Mouse (Mus musculus) midbrain, embryonic 15.5 days (tissue): Measurements from ENCODE around the gene Col16a1. TPM values are rescaled to one million over a fixed set of nuclear protein-coding genes. Genes with fewer than 3 reads are reported as not detected.

Experiments
- ATAC-seq: fragments of 200-750 bp; cut with Nextera tagmentation; replicated peaks from 2 replicates; pipeline ENCODE4 v1.8.0; 2017; ENCODE audit warnings: moderate TSS enrichment
- H3K27ac ChIP-seq: fragments of 300-500 bp; sonication (generic); 2 replicates; pipeline ENCODE4 v1.5.1; 2015; ENCODE audit warnings: mild to moderate bottlenecking, inconsistent platforms
- H3K27me3 ChIP-seq: fragments of 300-500 bp; sonication (generic); replicated peaks from 2 replicates; pipeline ENCODE4 v1.6.1; 2015; ENCODE audit warnings: inconsistent platforms
- H3K36me3 ChIP-seq: fragments of 300-500 bp; sonication (generic); replicated peaks from 2 replicates; pipeline ENCODE4 v1.6.1; 2015; ENCODE audit warnings: inconsistent platforms
- H3K4me1 ChIP-seq: fragments of 300-500 bp; sonication (generic); 2 replicates; pipeline ENCODE4 v1.6.1; 2015; ENCODE audit warnings: inconsistent platforms
- H3K4me2 ChIP-seq: fragments of 300-500 bp; sonication (generic); 2 replicates; pipeline ENCODE4 v1.6.1; 2015; ENCODE audit warnings: inconsistent platforms, mild to moderate bottlenecking, moderate library complexity
- H3K4me3 ChIP-seq: fragments of 300-500 bp; sonication (generic); 2 replicates; pipeline ENCODE4 v1.5.1; 2015; ENCODE audit warnings: mild to moderate bottlenecking, inconsistent platforms
- H3K9ac ChIP-seq: fragments of 300-500 bp; sonication (generic); 2 replicates; pipeline ENCODE4 v1.6.1; 2015; ENCODE audit warnings: mild to moderate bottlenecking, inconsistent platforms
- H3K9me3 ChIP-seq: fragments of 300-500 bp; sonication (generic); 2 replicates; pipeline ENCODE4 v1.6.1; 2016; ENCODE audit warnings: inconsistent platforms
- WGBS: fragments of 180-500 bp; shearing (Covaris S2); methylation state at CpG from one replicate; pipeline ENCODE4 v1.1.7; 2015; ENCODE audit warnings: mixed read lengths; 5-methylcytosine and 5-hydroxymethylcytosine counted together
- polyA plus RNA-seq: library from polyadenylated mRNA; unstranded; fragments of >200 nt; fragmentation: Nextera tagmentation; extraction: Ambion mirVana; gene quantifications from 2 replicates; pipeline ENCODE4 v1.2.1, GENCODE M21; 2015

The Col16a1 gene
- polyA plus RNA-seq, 1 experiment from 2014 or later = 7.8 TPM

- Histone ChIP-seq H3K4me1 (peaks cover 20% of the 10 kb centered on the region), H3K9me3 (no peaks in the 10 kb centered on the region), H3K4me3 (no peak overlapping the region), H3K27ac (no peak overlapping the region), H3K36me3 (no peaks in the 10 kb centered on the region), H3K27me3 (no peaks in the 10 kb centered on the region; the same call in none of the 2 replicates), H3K9ac (no peak overlapping the region), H3K4me2 (no peak overlapping the region)
- 80% methylated on average over 4 of the region's 4 CpGs for WGBS
- no peak for ATAC-seq
These were observed 25.7 kb downstream of the Col16a1 start for GRCm38 (mm10) chr4:130073367-130073766.

DNA sequence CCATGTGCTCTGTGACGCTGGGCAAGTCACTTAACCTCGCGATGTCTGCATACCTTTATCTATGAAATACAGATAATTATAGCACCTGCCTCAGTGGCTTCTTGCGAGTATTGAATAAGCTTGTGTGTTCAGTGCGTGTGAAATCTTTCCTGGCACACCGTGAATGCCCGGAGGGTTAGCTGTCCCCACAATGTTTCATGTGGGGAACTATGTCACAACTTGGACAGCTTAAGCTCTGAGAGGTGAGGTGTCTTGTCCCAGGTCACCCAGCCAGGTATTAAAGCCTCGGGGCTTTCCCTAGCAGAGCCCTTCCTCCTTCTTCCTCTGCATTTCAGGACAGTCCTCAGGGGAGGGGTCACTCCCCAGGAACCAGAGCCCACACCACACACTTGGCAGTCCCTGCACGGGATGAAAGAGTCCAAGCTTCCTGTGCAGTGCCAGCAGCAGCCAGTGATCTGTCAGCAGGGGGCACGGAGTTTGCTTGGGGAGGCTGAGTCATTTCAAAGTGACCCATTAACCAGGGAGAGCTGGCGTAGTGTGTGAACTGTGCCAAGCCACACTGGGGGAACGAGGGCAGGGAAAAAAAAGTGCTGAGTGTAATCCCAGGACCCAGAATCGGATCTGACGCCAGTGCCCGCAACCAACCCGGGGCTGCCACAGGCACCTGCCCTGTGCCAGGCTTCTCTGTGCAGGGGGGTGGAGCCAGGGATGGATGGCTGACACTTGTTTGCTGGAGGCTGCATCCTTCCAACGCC is 27.3 kb downstream of the Col16a1 start:
- no peak overlapping the region for H3K4me3 ChIP-seq
- peaks cover 20% of the 10 kb centered on the region for H3K4me1 ChIP-seq
- peak; percentile 54; the same call in 1 of the 2 replicates for ATAC-seq
- H3K27me3 ChIP-seq = no peaks in the 10 kb centered on the region; the same call in none of the 2 replicates
- WGBS = 64% methylated on average over 17 of the region's 17 CpGs
- no peak overlapping the region for H3K9ac ChIP-seq
- no peak overlapping the region for H3K27ac ChIP-seq
- no peaks in the 10 kb centered on the region for H3K36me3 ChIP-seq
- no peak overlapping the region for H3K4me2 ChIP-seq
- no peaks in the 10 kb centered on the region for H3K9me3 ChIP-seq

GRCm38 (mm10) chr4:130076856-130077255 is 29.2 kb downstream of the Col16a1 start:
- no peak for ATAC-seq
- no peak overlapping the region for H3K27ac ChIP-seq
- no peak overlapping the region for H3K4me3 ChIP-seq
- no peaks in the 10 kb centered on the region for H3K36me3 ChIP-seq
- H3K9me3 ChIP-seq = no peaks in the 10 kb centered on the region
- H3K4me1 ChIP-seq = peaks cover 28% of the 10 kb centered on the region
- no peaks in the 10 kb centered on the region; the same call in none of the 2 replicates for H3K27me3 ChIP-seq
- no peak overlapping the region for H3K9ac ChIP-seq
- no peak overlapping the region for H3K4me2 ChIP-seq
- WGBS = 41% methylated on average over 8 of the region's 8 CpGs

DNA sequence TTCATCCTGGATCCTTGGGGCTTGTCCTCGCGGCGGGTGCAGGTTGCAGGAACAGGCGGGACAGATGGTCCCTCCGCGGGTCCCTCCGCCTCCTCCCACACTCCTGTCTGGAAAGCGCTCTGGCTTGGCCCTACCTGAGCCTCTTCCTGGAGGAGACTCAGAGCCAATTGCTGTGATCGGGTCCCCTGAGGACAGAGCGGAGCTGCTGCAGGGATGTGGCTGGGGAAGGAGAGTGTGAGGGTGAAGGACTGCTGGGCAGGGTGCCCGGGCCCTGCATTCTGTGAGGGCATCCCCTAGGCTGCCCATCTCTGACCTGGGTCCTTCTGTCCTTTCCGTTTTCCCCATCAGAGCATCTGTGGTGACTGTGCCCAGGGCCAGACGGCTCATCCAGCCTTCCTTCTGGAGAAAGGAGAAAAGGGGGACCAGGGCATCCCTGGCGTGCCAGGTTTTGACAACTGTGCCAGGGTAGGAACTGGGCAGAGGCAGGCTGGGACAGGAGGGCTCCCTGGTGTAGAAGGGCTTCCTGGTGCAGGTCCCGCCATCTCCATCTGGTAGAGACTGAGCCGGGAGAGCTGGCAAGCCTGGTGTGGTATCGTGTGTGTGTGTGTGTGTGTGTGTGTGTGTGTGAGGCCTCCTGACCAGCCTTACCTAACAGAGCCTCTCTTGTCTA is 31.3 kb downstream of the Col16a1 start:
- H3K36me3 ChIP-seq = no peaks in the 10 kb centered on the region
- H3K27ac ChIP-seq = no peak overlapping the region
- H3K9me3 ChIP-seq = no peaks in the 10 kb centered on the region
- no peak overlapping the region for H3K4me3 ChIP-seq
- WGBS = 64% methylated on average over 17 of the region's 17 CpGs
- H3K9ac ChIP-seq = no peak overlapping the region
- H3K4me2 ChIP-seq = no peak overlapping the region
- peaks cover 33% of the 10 kb centered on the region for H3K4me1 ChIP-seq
- H3K27me3 ChIP-seq = no peaks in the 10 kb centered on the region; the same call in none of the 2 replicates
- ATAC-seq = no peak

GRCm38 (mm10) chr4:130079521-130079920 is 31.9 kb downstream of the Col16a1 start:
- H3K36me3 ChIP-seq = no peaks in the 10 kb centered on the region
- H3K4me3 ChIP-seq = no peak overlapping the region
- H3K9me3 ChIP-seq = no peaks in the 10 kb centered on the region
- H3K4me2 ChIP-seq = no peak overlapping the region
- peaks cover 37% of the 10 kb centered on the region for H3K4me1 ChIP-seq
- 68% methylated on average over 2 of the region's 3 CpGs for WGBS
- no peak for ATAC-seq
- H3K27me3 ChIP-seq = no peaks in the 10 kb centered on the region; the same call in none of the 2 replicates
- H3K9ac ChIP-seq = no peak overlapping the region
- H3K27ac ChIP-seq = no peak overlapping the region

- Histone ChIP-seq H3K27me3 (no peaks in the 10 kb centered on the region; the same call in 1 of the 2 replicates), H3K27ac (0 out of 2 replicates have a peak overlapping the region, but pooled peaks have one; percentile 1), H3K36me3 (no peaks in the 10 kb centered on the region), H3K4me2 (no peak overlapping the region), H3K9me3 (no peaks in the 10 kb centered on the region), H3K4me1 (peaks cover 28% of the 10 kb centered on the region), H3K4me3 (no peak overlapping the region), H3K9ac (no peak overlapping the region; the same call in 1 of the 2 replicates)
- WGBS = 69% methylated on average over 19 of the region's 19 CpGs
- ATAC-seq = peak; percentile 59
These were observed 33.9 kb downstream of the Col16a1 start for GRCm38 (mm10) chr4:130081345-130082190.

GRCm38 (mm10) chr4:130082211-130082610 is 34.6 kb downstream of the Col16a1 start:
- no peak overlapping the region for H3K9ac ChIP-seq
- H3K4me2 ChIP-seq = no peak overlapping the region
- H3K9me3 ChIP-seq = no peaks in the 10 kb centered on the region
- H3K27me3 ChIP-seq = no peaks in the 10 kb centered on the region; the same call in 1 of the 2 replicates
- no peak overlapping the region for H3K27ac ChIP-seq
- peaks cover 25% of the 10 kb centered on the region for H3K4me1 ChIP-seq
- 54% methylated on average over 9 of the region's 9 CpGs for WGBS
- no peaks in the 10 kb centered on the region for H3K36me3 ChIP-seq
- ATAC-seq = no peak
- H3K4me3 ChIP-seq = no peak overlapping the region

- no peaks in the 10 kb centered on the region for H3K9me3 ChIP-seq
- no peak overlapping the region for H3K4me2 ChIP-seq
- H3K36me3 ChIP-seq = no peaks in the 10 kb centered on the region
- peaks cover 10% of the 10 kb centered on the region; the same call in 1 of the 2 replicates for H3K27me3 ChIP-seq
- no peak for ATAC-seq
- 51% methylated on average over 6 of the region's 7 CpGs for WGBS
- H3K4me3 ChIP-seq = no peak overlapping the region
- H3K27ac ChIP-seq = no peak overlapping the region
- peaks cover 25% of the 10 kb centered on the region for H3K4me1 ChIP-seq
- no peak overlapping the region for H3K9ac ChIP-seq
These were observed 36.8 kb downstream of the Col16a1 start for GRCm38 (mm10) chr4:130084331-130084945.

- H3K4me3 ChIP-seq = no peak overlapping the region
- H3K9me3 ChIP-seq = no peaks in the 10 kb centered on the region
- no peak overlapping the region for H3K27ac ChIP-seq
- H3K4me1 ChIP-seq = peaks cover 25% of the 10 kb centered on the region
- 69% methylated on average over 12 of the region's 12 CpGs for WGBS
- ATAC-seq = no peak
- H3K9ac ChIP-seq = no peak overlapping the region
- no peaks in the 10 kb centered on the region for H3K36me3 ChIP-seq
- no peak overlapping the region for H3K4me2 ChIP-seq
- peaks cover 10% of the 10 kb centered on the region; the same call in 1 of the 2 replicates for H3K27me3 ChIP-seq
These were observed 37.7 kb downstream of the Col16a1 start for GRCm38 (mm10) chr4:130085246-130085820.

GRCm38 (mm10) chr4:130087293-130087692 is 39.7 kb downstream of the Col16a1 start:
- WGBS = 10% methylated on average over 7 of the region's 7 CpGs
- Histone ChIP-seq H3K9me3 (no peaks in the 10 kb centered on the region), H3K36me3 (no peaks in the 10 kb centered on the region), H3K4me3 (no peak overlapping the region), H3K9ac (no peak overlapping the region), H3K27me3 (peaks cover 10% of the 10 kb centered on the region; the same call in 1 of the 2 replicates), H3K4me1 (peaks cover 12% of the 10 kb centered on the region; the same call in 1 of the 2 replicates), H3K4me2 (no peak overlapping the region), H3K27ac (no peak overlapping the region)
- peak; percentile 61 for ATAC-seq

DNA sequence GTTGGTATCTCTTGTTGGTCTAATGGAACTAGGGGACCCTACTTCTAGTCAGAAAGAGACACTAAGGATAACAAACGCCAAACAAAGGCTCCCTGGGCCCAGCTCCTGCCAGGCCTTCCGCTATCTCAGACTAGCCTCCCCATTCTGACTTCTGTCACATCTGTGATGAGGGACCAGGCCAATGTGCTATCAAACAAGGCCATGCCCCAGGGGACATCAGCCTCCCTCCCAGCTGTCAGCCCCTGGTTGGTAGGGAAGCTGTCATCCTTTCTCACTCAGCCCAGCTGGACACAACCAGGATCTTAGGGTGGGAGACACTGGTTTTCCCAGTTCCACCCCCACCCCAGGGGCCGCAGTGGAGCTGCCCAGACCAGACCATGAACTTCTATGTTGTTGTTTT is 47.5 kb downstream of the Col16a1 start:
- WGBS = 34% methylated on average over 3 of the region's 3 CpGs
- Histone ChIP-seq H3K4me3 (no peak overlapping the region), H3K27me3 (no peaks in the 10 kb centered on the region), H3K4me1 (no peaks in the 10 kb centered on the region), H3K9me3 (no peaks in the 10 kb centered on the region), H3K9ac (no peak overlapping the region), H3K4me2 (no peak overlapping the region), H3K36me3 (no peaks in the 10 kb centered on the region), H3K27ac (no peak overlapping the region)
- ATAC-seq = no peak
